Mouse (Mus musculus) bone marrow macrophage, adult 2 months (primary cell): ENCODE results near the gene Ppm1h.

Experiments used
- CTCF ChIP-seq: IDR thresholded peaks from 2 replicates; pipeline ENCODE4 v1.5.1; 2012; ENCODE audit warnings: low read depth, mild to moderate bottlenecking, low read length, moderate library complexity
- POLR2A ChIP-seq: IDR thresholded peaks from 2 replicates; pipeline ENCODE4 v1.6.1; 2012; ENCODE audit warnings: mild to moderate bottlenecking, low read depth, low read length, borderline replicate concordance

DNA sequence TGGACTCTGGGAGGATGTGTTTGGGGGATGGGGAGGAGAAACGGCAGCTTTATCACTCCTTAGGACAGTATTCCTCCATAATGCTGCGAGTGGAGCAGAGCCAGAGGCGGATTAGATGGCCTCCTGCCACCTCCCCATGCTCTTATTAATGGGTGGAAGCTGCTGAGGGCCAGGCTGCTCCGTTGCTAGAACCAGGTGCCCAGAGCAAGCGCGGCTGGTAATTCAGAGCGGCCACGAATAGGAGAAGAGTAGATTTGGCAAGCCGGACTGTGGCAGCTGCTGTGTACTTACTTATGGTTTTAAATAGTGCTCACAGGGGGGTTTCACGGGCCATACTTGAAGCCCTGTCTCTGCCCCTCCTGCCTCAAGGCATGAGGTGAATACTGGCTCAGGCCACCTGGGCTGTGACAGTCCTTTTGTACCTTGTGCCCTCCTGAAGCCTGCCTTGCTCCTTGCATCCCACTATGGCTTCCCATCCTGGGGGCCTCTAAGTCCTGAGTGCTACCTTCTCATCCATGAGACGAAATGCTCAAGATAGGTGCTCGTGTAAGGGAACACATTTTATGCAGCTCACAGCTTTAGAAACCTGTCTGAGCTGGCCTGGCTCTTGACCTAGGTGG is 14.7 kb downstream of the Ppm1h start:
- TF ChIP-seq POLR2A (no peak), CTCF (no peak)
